Mouse (Mus musculus): Measurements from ENCODE around the gene Rpp38. TPM values are rescaled to one million over a fixed set of nuclear protein-coding genes. Genes with fewer than 3 reads are reported as not detected.

Rpp38 gene
- total RNA-seq, 1 experiment: 20.2 TPM

DNA sequence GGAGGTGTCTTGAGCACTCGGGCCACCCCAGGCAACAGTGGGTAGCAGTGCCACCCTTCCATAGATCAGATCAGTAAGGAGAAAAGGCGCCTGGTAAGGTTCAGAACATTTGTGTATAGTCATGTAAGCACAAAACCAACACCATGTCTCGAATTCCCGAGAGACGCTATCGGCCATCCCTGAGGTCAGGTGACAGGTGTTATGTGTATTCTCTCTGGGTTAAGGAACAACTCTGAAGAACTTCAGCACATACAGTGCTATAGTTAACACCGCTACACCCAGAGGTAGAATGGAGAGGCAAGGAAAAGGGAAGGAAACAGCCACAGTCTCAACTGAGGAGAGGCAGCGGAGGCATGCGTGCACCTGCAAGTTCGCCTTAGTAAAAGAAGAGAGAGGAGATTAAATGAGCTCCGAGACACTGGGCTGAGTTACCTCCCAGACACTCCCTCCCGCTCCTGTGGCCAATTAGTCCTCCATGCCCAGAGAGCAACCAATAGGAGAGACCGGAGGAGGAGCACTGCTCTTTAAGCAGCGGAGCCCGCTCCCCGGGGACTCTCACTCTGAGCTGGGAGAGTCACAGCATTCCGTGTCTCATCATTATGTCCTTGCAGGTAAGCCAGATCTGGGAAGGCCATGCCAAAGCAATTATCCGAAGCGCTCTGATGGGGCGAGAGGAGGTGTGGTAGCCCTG lies 3.3 kb upstream of the Rpp38 start, which contains the start of gene Acbd7:
Gene Acbd7 (plus strand): TSS at position 558 of the 691 bp plus-strand sequence.
- Histone ChIP-seq H3K27ac (ENCODE audit: insufficient read depth, low read depth, low read length, poor library complexity, severe bottlenecking) (no peak within 1 kb of the TSS), H3K4me3 (ENCODE audit: insufficient read depth in 1 of 2, low read depth in 1 of 2, low read length in 2 of 2, poor library complexity in 1 of 2, severe bottlenecking in 1 of 2) (peak within 1 kb of the TSS; percentile 54 to 70), H3K9me3 (ENCODE audit: control insufficient read depth, insufficient read depth, low read depth, low read length) (no peaks in the 10 kb centered on the region), H3K36me3 (ENCODE audit: control insufficient read depth, insufficient read depth, low read length, poor library complexity, severe bottlenecking) (0 out of 2 replicates have a peak, but pooled peaks cover 2% of the 10 kb centered on the region), H3K4me1 (ENCODE audit: control insufficient read depth in 2 of 2, insufficient read depth in 2 of 2, low read length in 2 of 2, poor library complexity in 1 of 2) (peaks cover 0 to 6% of the 10 kb centered on the region in 2 experiments; a peak in 2 of 4 replicates), H3K9ac (ENCODE audit: insufficient read depth, low read depth, low read length, poor library complexity, severe bottlenecking) (peak within 1 kb of the TSS; percentile 76)
- TF ChIP-seq ZC3H11A (IDR thresholded peaks at IDR 0.05; ENCODE audit: borderline replicate concordance, low read depth, low read length) (no peak), ZNF384 (IDR thresholded peaks at IDR 0.05; ENCODE audit: low read depth, low read length) (no peak), MAFK (IDR thresholded peaks at IDR 0.05; ENCODE audit: insufficient read depth, low read depth, low read length) (no peak), CHD2 (IDR thresholded peaks at IDR 0.05; ENCODE audit: low read depth, low read length) (no peak), HCFC1 (IDR thresholded peaks at IDR 0.05; ENCODE audit: borderline replicate concordance, insufficient read depth, low read length) (no peak)
- in situ Hi-C loops (cut with MboI; ENCODE audit: low sequenced_read_pairs in 2 of 2, unreplicated experiment in 2 of 2): no loop called here
- peak; percentile 74 for DNase-seq (ENCODE audit: low read depth, low spot score)

DNA sequence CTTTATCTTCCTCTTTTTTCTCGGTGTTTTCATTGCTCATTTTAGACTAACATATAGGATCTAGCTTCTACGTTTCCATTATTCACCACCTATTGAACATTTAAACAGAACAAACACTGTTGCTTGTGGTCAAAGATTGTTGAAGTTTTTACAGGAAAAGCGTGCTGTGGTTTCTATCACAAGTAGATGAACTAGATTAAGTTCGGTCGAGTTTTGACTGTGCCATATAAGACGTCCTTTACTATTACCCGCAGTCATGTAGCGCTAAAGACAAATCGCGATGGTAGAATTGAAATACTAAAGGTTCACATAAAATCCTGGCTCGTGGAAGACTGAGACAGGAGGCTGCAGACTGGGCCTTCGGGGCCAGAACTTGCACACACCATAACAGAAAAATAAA lies 1.3 kb upstream of the Rpp38 start:
- TF ChIP-seq ZC3H11A (IDR thresholded peaks at IDR 0.05; ENCODE audit: borderline replicate concordance, low read depth, low read length): no peak
- TF ChIP-seq ZNF384 (IDR thresholded peaks at IDR 0.05; ENCODE audit: low read depth, low read length): no peak
- no peak for TF ChIP-seq HCFC1 (IDR thresholded peaks at IDR 0.05; ENCODE audit: borderline replicate concordance, insufficient read depth, low read length)
- TF ChIP-seq CHD2 (IDR thresholded peaks at IDR 0.05; ENCODE audit: low read depth, low read length): no peak
- TF ChIP-seq MAFK (IDR thresholded peaks at IDR 0.05; ENCODE audit: insufficient read depth, low read depth, low read length): no peak
- Histone ChIP-seq H3K4me3 (ENCODE audit: insufficient read depth in 1 of 2, low read depth in 1 of 2, low read length in 2 of 2, poor library complexity in 1 of 2, severe bottlenecking in 1 of 2) (no peak overlapping the region), H3K9me3 (ENCODE audit: control insufficient read depth, insufficient read depth, low read depth, low read length) (no peaks in the 10 kb centered on the region), H3K27ac (ENCODE audit: insufficient read depth, low read depth, low read length, poor library complexity, severe bottlenecking) (no peak overlapping the region), H3K9ac (ENCODE audit: insufficient read depth, low read depth, low read length, poor library complexity, severe bottlenecking) (no peak overlapping the region), H3K4me1 (ENCODE audit: control insufficient read depth in 2 of 2, insufficient read depth in 2 of 2, low read length in 2 of 2, poor library complexity in 1 of 2) (peaks cover 0 to 4% of the 10 kb centered on the region in 2 experiments; a peak in 2 of 4 replicates), H3K36me3 (ENCODE audit: control insufficient read depth, insufficient read depth, low read length, poor library complexity, severe bottlenecking) (peaks cover 10% of the 10 kb centered on the region)
- in situ Hi-C loops (cut with MboI; ENCODE audit: low sequenced_read_pairs in 2 of 2, unreplicated experiment in 2 of 2): no loop called here
- no peak for DNase-seq (ENCODE audit: low read depth, low spot score)

DNA sequence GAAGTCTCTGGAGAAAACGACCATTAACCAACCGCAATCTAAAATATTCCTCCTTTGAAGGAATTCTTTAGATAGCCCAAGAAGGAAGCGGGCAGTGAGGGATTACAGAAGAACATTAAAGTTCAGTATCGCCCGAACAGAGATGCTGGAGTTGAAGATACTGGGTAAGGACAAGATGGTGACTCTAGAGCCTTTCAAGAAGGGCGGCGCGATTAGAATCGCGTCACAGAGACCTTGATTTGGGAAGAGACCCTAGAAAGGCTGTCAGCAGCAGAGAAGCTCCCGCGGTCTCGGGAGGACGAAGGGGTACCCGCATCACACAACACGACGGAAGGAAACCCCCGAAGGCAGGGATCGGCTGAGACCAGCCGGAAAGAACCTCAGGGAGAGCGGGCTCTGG lies 387 bp downstream of the Rpp38 start:
- Histone ChIP-seq H3K36me3 (ENCODE audit: control insufficient read depth, insufficient read depth, low read length, poor library complexity, severe bottlenecking) (peaks cover 10% of the 10 kb centered on the region), H3K4me3 (ENCODE audit: insufficient read depth in 1 of 2, low read depth in 1 of 2, low read length in 2 of 2, poor library complexity in 1 of 2, severe bottlenecking in 1 of 2) (peak overlapping the region; percentile 58 to 72), H3K9me3 (ENCODE audit: control insufficient read depth, insufficient read depth, low read depth, low read length) (no peaks in the 10 kb centered on the region), H3K9ac (ENCODE audit: insufficient read depth, low read depth, low read length, poor library complexity, severe bottlenecking) (peak overlapping the region; percentile 95), H3K27ac (ENCODE audit: insufficient read depth, low read depth, low read length, poor library complexity, severe bottlenecking) (peak overlapping the region; percentile 72), H3K4me1 (ENCODE audit: control insufficient read depth in 2 of 2, insufficient read depth in 2 of 2, low read length in 2 of 2, poor library complexity in 1 of 2) (peaks cover 0 to 4% of the 10 kb centered on the region in 2 experiments; a peak in 2 of 4 replicates)
- in situ Hi-C loops (cut with MboI; ENCODE audit: low sequenced_read_pairs in 2 of 2, unreplicated experiment in 2 of 2): no loop called here
- DNase-seq (ENCODE audit: low read depth, low spot score): no peak
- no peak for TF ChIP-seq ZNF384 (IDR thresholded peaks at IDR 0.05; ENCODE audit: low read depth, low read length)
- no peak for TF ChIP-seq ZC3H11A (IDR thresholded peaks at IDR 0.05; ENCODE audit: borderline replicate concordance, low read depth, low read length)
- no peak for TF ChIP-seq MAFK (IDR thresholded peaks at IDR 0.05; ENCODE audit: insufficient read depth, low read depth, low read length)
- TF ChIP-seq CHD2 (IDR thresholded peaks at IDR 0.05; ENCODE audit: low read depth, low read length): no peak
- no peak for TF ChIP-seq HCFC1 (IDR thresholded peaks at IDR 0.05; ENCODE audit: borderline replicate concordance, insufficient read depth, low read length)

DNA sequence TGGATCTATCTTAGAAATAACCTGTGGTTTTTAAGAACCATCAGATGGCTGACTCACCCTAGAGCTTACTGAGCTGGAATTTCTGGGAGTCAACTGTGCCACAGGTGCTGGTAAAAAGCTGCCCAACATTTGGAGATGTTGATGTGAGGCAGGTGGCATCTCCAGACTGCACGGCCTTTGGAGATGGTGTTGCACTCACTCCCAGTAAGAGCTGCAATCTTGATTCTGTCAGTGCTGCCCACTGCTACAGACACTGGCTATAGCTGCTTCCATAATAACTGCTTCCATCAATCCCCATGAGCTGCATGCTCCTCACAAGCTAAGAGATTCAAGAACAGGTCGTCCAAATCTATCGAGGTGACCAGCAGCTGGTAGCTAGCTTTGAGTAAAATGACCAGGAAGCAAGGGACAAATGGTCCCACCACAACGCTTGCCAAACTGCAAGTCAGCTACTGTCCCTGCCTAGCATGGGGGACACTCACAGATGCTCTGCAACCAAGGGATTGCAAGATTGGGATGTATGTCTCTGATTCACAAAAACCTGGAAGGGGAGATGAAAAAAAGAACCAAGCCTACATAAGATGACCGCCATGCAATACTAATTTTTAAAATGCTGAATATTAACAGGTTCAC lies 1.3 kb downstream of the Rpp38 start:
- Histone ChIP-seq H3K27ac (ENCODE audit: insufficient read depth, low read depth, low read length, poor library complexity, severe bottlenecking) (no peak overlapping the region), H3K9ac (ENCODE audit: insufficient read depth, low read depth, low read length, poor library complexity, severe bottlenecking) (peak overlapping the region; percentile 60; the same call in 1 of the 2 replicates), H3K9me3 (ENCODE audit: control insufficient read depth, insufficient read depth, low read depth, low read length) (no peaks in the 10 kb centered on the region), H3K4me3 (ENCODE audit: insufficient read depth in 1 of 2, low read depth in 1 of 2, low read length in 2 of 2, poor library complexity in 1 of 2, severe bottlenecking in 1 of 2) (peak overlapping the region; percentile 58 to 72), H3K4me1 (ENCODE audit: control insufficient read depth in 2 of 2, insufficient read depth in 2 of 2, low read length in 2 of 2, poor library complexity in 1 of 2) (peaks cover 0 to 4% of the 10 kb centered on the region in 2 experiments; a peak in 2 of 4 replicates), H3K36me3 (ENCODE audit: control insufficient read depth, insufficient read depth, low read length, poor library complexity, severe bottlenecking) (peaks cover 14% of the 10 kb centered on the region)
- DNase-seq (ENCODE audit: low read depth, low spot score): no peak
- TF ChIP-seq CHD2 (IDR thresholded peaks at IDR 0.05; ENCODE audit: low read depth, low read length) (no peak), ZNF384 (IDR thresholded peaks at IDR 0.05; ENCODE audit: low read depth, low read length) (no peak), HCFC1 (IDR thresholded peaks at IDR 0.05; ENCODE audit: borderline replicate concordance, insufficient read depth, low read length) (no peak), MAFK (IDR thresholded peaks at IDR 0.05; ENCODE audit: insufficient read depth, low read depth, low read length) (no peak), ZC3H11A (IDR thresholded peaks at IDR 0.05; ENCODE audit: borderline replicate concordance, low read depth, low read length) (no peak)
- in situ Hi-C loops (cut with MboI; ENCODE audit: low sequenced_read_pairs in 2 of 2, unreplicated experiment in 2 of 2): no loop called here
